Mouse (Mus musculus) limb, embryonic 14.5 days (tissue): ENCODE results near the gene Endov. TPM values are rescaled to one million over a fixed set of nuclear protein-coding genes. Genes with fewer than 3 reads are reported as not detected.

ENCODE experiments used
- ATAC-seq: fragments of 200-750 bp; cut with Nextera tagmentation; 2 replicates; pipeline ENCODE4 v1.8.0; 2017; ENCODE audit warnings: low read depth, moderate number of reproducible peaks, moderate TSS enrichment; ENCODE audit not compliant: low FRiP score
- DNase-seq: peaks from one replicate; pipeline ENCODE4 v3.0.0-alpha.2; 2015; ENCODE audit warnings: low spot score
- H3K27ac ChIP-seq: fragments of 300-500 bp; sonication (generic); replicated peaks from 2 replicates; pipeline ENCODE4 v1.5.1; 2014; ENCODE audit warnings: low read depth, mild to moderate bottlenecking, low read length, moderate library complexity, mixed read lengths
- H3K27me3 ChIP-seq: fragments of 300-500 bp; sonication (generic); 2 replicates; pipeline ENCODE4 v1.6.1; 2014; ENCODE audit warnings: low read length, mixed read lengths; ENCODE audit not compliant: control insufficient read depth, insufficient read depth
- H3K36me3 ChIP-seq: fragments of 300-500 bp; sonication (generic); 2 replicates; pipeline ENCODE4 v1.6.1; 2014; ENCODE audit warnings: mild to moderate bottlenecking, low read length, moderate library complexity, mixed read lengths; ENCODE audit not compliant: control insufficient read depth, insufficient read depth
- H3K4me1 ChIP-seq: fragments of 300-500 bp; sonication (generic); 2 replicates; pipeline ENCODE4 v1.6.1; 2014; ENCODE audit warnings: antibody characterized with exemption, low read length, mixed read lengths; ENCODE audit not compliant: control insufficient read depth, insufficient read depth
- H3K4me2 ChIP-seq: fragments of 300-500 bp; sonication (generic); replicated peaks from 2 replicates; pipeline ENCODE4 v1.6.1; 2014; ENCODE audit warnings: low read depth, mild to moderate bottlenecking, low read length, moderate library complexity; ENCODE audit not compliant: severe bottlenecking
- H3K4me3 ChIP-seq: fragments of 300-500 bp; sonication (generic); replicated peaks from 2 replicates; pipeline ENCODE4 v1.5.1; 2014; ENCODE audit warnings: low read length
- H3K9ac ChIP-seq: fragments of 300-500 bp; sonication (generic); 2 replicates; pipeline ENCODE4 v1.6.1; 2014; ENCODE audit warnings: mild to moderate bottlenecking, low read depth, low read length, moderate library complexity; ENCODE audit not compliant: severe bottlenecking
- H3K9me3 ChIP-seq: fragments of 300-500 bp; sonication (generic); 2 replicates; pipeline ENCODE4 v1.6.1; 2016; ENCODE audit warnings: low read length; ENCODE audit not compliant: control insufficient read depth
- POLR2A ChIP-seq: fragments of 200-500 bp; IDR thresholded peaks from 2 replicates; pipeline ENCODE4 v1.8.0; 2012; ENCODE audit warnings: inconsistent platforms, mild to moderate bottlenecking, moderate library complexity, borderline replicate concordance; ENCODE audit not compliant: insufficient read depth, insufficient read length; ENCODE audit errors: extremely low read depth
- WGBS: fragments of 180-500 bp; shearing (Covaris S2); extraction: QIAGEN DNeasy Blood & Tissue Kit; methylation state at CpG from one replicate; pipeline ENCODE4 v1.1.7; 2014; 5-methylcytosine and 5-hydroxymethylcytosine counted together
- polyA plus RNA-seq, 2 experiments: library from polyadenylated mRNA; depleted of rRNA in 1 of 2; stranded (reverse) in 1 of 2; unstranded in 1 of 2; fragments of >200 nt; fragmentation: Nextera tagmentation in 1 of 2; extraction: Ambion mirVana in 1 of 2; gene quantifications; 2 replicates each; pipeline versions ENCODE4 v1.2.1 to v1.2.3; 2012 to 2014

Endov gene
- polyA plus RNA-seq, 2 experiments, result 14.9 to 29.3 TPM

- no peaks in the 10 kb centered on the region for H3K9me3 ChIP-seq
- H3K36me3 ChIP-seq, result no peaks in the 10 kb centered on the region
- H3K27ac ChIP-seq, result no peak overlapping the region
- ATAC-seq (no peak), DNase-seq (no peak)
- no peak for TF ChIP-seq POLR2A
- WGBS, result 73% methylated on average over 7 of the region's 7 CpGs
- peaks cover 17% of the 10 kb centered on the region for H3K4me1 ChIP-seq
- no peak overlapping the region for H3K4me2 ChIP-seq
- no peak overlapping the region for H3K9ac ChIP-seq
- H3K4me3 ChIP-seq, result no peak overlapping the region
- peaks cover 9% of the 10 kb centered on the region for H3K27me3 ChIP-seq
Observed at GRCm38 (mm10) chr11:119555170-119555569, 64.0 kb downstream of the Endov start.

GRCm38 (mm10) chr11:119557940-119558869 is 67.1 kb downstream of the Endov start:
- Histone ChIP-seq H3K36me3 (no peaks in the 10 kb centered on the region), H3K27me3 (no peaks in the 10 kb centered on the region), H3K27ac (no peak overlapping the region), H3K4me1 (peaks cover 17% of the 10 kb centered on the region), H3K9ac (peak overlapping the region; percentile 4; the same call in 1 of the 2 replicates), H3K4me3 (no peak overlapping the region), H3K9me3 (no peaks in the 10 kb centered on the region), H3K4me2 (peak overlapping the region; percentile 1; the same call in 1 of the 2 replicates)
- DNase-seq (no peak), ATAC-seq (no peak)
- 23% methylated on average over 17 of the region's 17 CpGs for WGBS
- no peak for TF ChIP-seq POLR2A

- peak overlapping the region; percentile 16; the same call in 1 of the 2 replicates for H3K9ac ChIP-seq
- 9% methylated on average over 5 of the region's 9 CpGs for WGBS
- H3K27ac ChIP-seq, result no peak overlapping the region
- no peaks in the 10 kb centered on the region for H3K36me3 ChIP-seq
- peaks cover 17% of the 10 kb centered on the region for H3K4me1 ChIP-seq
- H3K27me3 ChIP-seq, result 0 out of 2 replicates have a peak, but pooled peaks cover 3% of the 10 kb centered on the region
- DNase-seq (peak; percentile 21), ATAC-seq (no peak; the same call in 1 of the 2 replicates)
- TF ChIP-seq POLR2A, result no peak
- no peak overlapping the region for H3K4me3 ChIP-seq
- peak overlapping the region; percentile 1; the same call in 1 of the 2 replicates for H3K4me2 ChIP-seq
- H3K9me3 ChIP-seq, result no peaks in the 10 kb centered on the region
Observed at GRCm38 (mm10) chr11:119558870-119559610, 67.9 kb downstream of the Endov start.

Other genes starting within 250 kb of the Endov start
- 136 and 196 TPM in 2 replicates for gene Gaa, start 223.5 kb upstream of the Endov start, polyA plus RNA-seq (2012; rRNA removed)
- 74.5 and 76.0 TPM in 2 replicates for gene Gaa, start 223.5 kb upstream of the Endov start, polyA plus RNA-seq (2014; fragmentation: Nextera tagmentation; extraction: Ambion mirVana)
- 206 and 228 TPM in 2 replicates for gene Eif4a3, start 191.3 kb upstream of the Endov start, polyA plus RNA-seq (2012; rRNA removed)
- gene Eif4a3, start 191.3 kb upstream of the Endov start, polyA plus RNA-seq (2014; fragmentation: Nextera tagmentation; extraction: Ambion mirVana), result 339 and 342 TPM in 2 replicates
- gene Card14, start 183.6 kb upstream of the Endov start, polyA plus RNA-seq (2012; rRNA removed), result 1.7 and 2.0 TPM in 2 replicates
- gene Card14, start 183.6 kb upstream of the Endov start, polyA plus RNA-seq (2014; fragmentation: Nextera tagmentation; extraction: Ambion mirVana), result 1.7 and 1.9 TPM in 2 replicates
- 8.7 and 11.7 TPM in 2 replicates for gene Sgsh, start 135.8 kb upstream of the Endov start, polyA plus RNA-seq (2012; rRNA removed)
- gene Sgsh, start 135.8 kb upstream of the Endov start, polyA plus RNA-seq (2014; fragmentation: Nextera tagmentation; extraction: Ambion mirVana), result 9.6 and 9.8 TPM in 2 replicates
- gene Slc26a11, start 135.8 kb upstream of the Endov start, polyA plus RNA-seq (2012; rRNA removed), result 28.5 and 31.9 TPM in 2 replicates
- gene Slc26a11, start 135.8 kb upstream of the Endov start, polyA plus RNA-seq (2014; fragmentation: Nextera tagmentation; extraction: Ambion mirVana), result 10.7 and 11.1 TPM in 2 replicates
- 9.2 and 9.5 TPM in 2 replicates for gene Rnf213, start 98.2 kb upstream of the Endov start, polyA plus RNA-seq (2012; rRNA removed)
- 5.8 and 7.5 TPM in 2 replicates for gene Rnf213, start 98.2 kb upstream of the Endov start, polyA plus RNA-seq (2014; fragmentation: Nextera tagmentation; extraction: Ambion mirVana)
- gene Nptx1, start 56.4 kb downstream of the Endov start, polyA plus RNA-seq (2012; rRNA removed), result 2.2 and 2.5 TPM in 2 replicates
- 1.4 and 1.6 TPM in 2 replicates for gene Nptx1, start 56.4 kb downstream of the Endov start, polyA plus RNA-seq (2014; fragmentation: Nextera tagmentation; extraction: Ambion mirVana)
- 24.3 and 31.3 TPM in 2 replicates for gene Rptor, start 111.6 kb downstream of the Endov start, polyA plus RNA-seq (2012; rRNA removed)
- gene Rptor, start 111.6 kb downstream of the Endov start, polyA plus RNA-seq (2014; fragmentation: Nextera tagmentation; extraction: Ambion mirVana), result 13.7 and 14.6 TPM in 2 replicates